Mouse (Mus musculus): ENCODE data around the gene Plekhd1. TPM values are rescaled to one million over a fixed set of nuclear protein-coding genes. Genes with fewer than 3 reads are reported as not detected.

The Plekhd1 gene
- 3.6 and 4.0 TPM in 2 replicates for polyA plus RNA-seq (2015; fragmentation: Nextera tagmentation; extraction: Ambion mirVana)

- WGBS, result 1% methylated on average over 51 of the region's 52 CpGs
Observed at GRCm38 (mm10) chr12:80692269-80692972, at the start of gene Plekhd1. TSS of gene Plekhd1 (plus strand) at chr12:80692591.

DNA sequence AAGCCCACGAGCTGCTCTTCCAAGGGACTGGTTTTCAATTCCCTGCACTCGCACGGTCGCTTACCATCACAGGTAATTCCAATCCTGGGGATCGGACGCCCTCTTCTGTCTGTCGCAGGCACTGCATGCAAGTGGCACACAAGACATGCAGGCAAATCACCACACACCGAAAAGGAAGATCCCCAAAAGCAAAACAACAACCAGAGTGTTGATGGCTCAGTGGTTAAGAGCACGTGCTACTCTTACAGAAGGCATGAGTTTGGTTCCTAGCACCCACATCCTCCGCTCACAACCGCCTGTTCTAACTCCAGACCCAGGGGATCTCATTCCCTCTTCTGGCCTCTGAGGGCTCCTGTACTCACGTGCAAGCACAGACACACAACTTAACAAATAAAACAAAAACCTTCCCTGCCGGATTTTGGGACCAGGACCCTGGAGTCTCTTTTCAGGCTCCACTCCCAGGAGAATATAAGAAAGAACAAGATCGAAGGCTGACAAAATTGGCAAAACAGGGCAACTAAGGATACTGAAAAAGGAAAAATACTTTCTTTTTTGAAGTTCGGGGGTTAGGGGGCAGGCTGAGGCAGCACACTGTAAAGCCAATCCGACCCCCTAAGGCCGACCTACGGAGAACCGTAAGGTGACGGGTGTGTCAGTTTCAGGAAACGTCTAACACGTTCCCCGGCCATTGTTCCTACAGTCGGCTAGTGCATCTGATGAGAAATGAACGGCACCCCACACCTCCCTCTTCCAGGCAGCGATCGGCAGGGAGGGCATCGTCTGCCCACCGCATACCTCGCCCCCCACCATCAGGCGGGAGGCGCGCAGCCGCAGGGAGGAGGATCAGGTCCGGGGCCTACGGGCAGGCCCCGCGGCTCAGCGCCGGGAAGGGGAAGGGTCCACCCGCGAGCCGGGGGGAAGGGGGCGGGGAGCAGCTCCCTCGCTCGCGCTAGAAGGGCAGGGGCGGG lies 49.4 kb upstream of the Plekhd1 start:
- Histone ChIP-seq H3K27me3 (no peaks in the 10 kb centered on the region), H3K4me3 (replicated peaks) (peak overlapping the region; percentile 99), H3K4me2 (replicated peaks) (peak overlapping the region; percentile 97), H3K9ac (replicated peaks) (peak overlapping the region; percentile 97), H3K36me3 (peaks cover 37% of the 10 kb centered on the region), H3K4me1 (replicated peaks) (peaks cover 45% of the 10 kb centered on the region), H3K27ac (peak overlapping the region; percentile 91), H3K9me3 (no peaks in the 10 kb centered on the region)
- peak; percentile 78 for ATAC-seq
- 3% methylated on average over 46 of the region's 48 CpGs for WGBS

More at GRCm38 (mm10) chr12:80692269-80692972, at the start of gene Plekhd1:
- Histone ChIP-seq H3K9me3 (no peaks in the 10 kb centered on the region), H3K4me2 (replicated peaks) (peak within 1 kb of the TSS; percentile 59), H3K36me3 (no peaks in the 10 kb centered on the region), H3K27ac (no peak within 1 kb of the TSS), H3K27me3 (peaks cover 55% of the 10 kb centered on the region), H3K9ac (replicated peaks) (peak within 1 kb of the TSS; percentile 51), H3K4me1 (replicated peaks) (peaks cover 17% of the 10 kb centered on the region), H3K4me3 (replicated peaks) (peak within 1 kb of the TSS; percentile 45)
- ATAC-seq, result peak; percentile 78

- no peaks in the 10 kb centered on the region for H3K27me3 ChIP-seq
- peak; percentile 98 for ATAC-seq
- H3K4me3 ChIP-seq (replicated peaks), result peak within 1 kb of the TSS; percentile 99
- H3K27ac ChIP-seq, result peak within 1 kb of the TSS; percentile 91
- peaks cover 51% of the 10 kb centered on the region for H3K4me1 ChIP-seq (replicated peaks)
- H3K9ac ChIP-seq (replicated peaks), result peak within 1 kb of the TSS; percentile 97
- WGBS, result under 1% methylated on average over 50 of the region's 50 CpGs
- H3K4me2 ChIP-seq (replicated peaks), result peak within 1 kb of the TSS; percentile 97
- H3K9me3 ChIP-seq, result no peaks in the 10 kb centered on the region
- peaks cover 33% of the 10 kb centered on the region for H3K36me3 ChIP-seq
Observed at GRCm38 (mm10) chr12:80643693-80644505, 48.5 kb upstream of the Plekhd1 start, which contains the start of the genes Slc39a9 and Erh. TSS of gene Slc39a9 (plus strand) at chr12:80643883. TSS of gene Erh (minus strand) at chr12:80644341.

DNA sequence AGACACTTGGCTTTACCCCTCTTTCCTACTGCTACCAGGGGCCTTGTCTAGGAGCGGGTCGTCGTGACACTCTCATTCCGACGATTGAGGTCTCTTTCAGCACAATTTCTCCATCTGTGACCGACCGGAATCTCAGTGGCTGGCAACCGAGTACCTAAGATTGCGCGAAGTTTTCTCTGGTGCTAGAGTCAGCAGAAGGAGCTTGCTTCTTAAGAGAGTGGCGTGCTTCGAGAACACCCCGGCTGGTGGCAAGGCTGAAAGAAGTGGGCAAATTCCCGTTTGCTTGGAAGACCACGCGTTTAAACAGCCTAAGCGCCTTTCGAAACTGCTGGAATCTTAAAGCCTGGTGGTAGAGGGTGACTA lies 47.9 kb upstream of the Plekhd1 start:
- no peaks in the 10 kb centered on the region for H3K9me3 ChIP-seq
- no peaks in the 10 kb centered on the region for H3K27me3 ChIP-seq
- H3K4me1 ChIP-seq (replicated peaks), result peaks cover 48% of the 10 kb centered on the region
- H3K27ac ChIP-seq, result no peak overlapping the region
- 12% methylated on average over 18 of the region's 18 CpGs for WGBS
- ATAC-seq, result no peak
- peak overlapping the region; percentile 97 for H3K9ac ChIP-seq (replicated peaks)
- H3K4me2 ChIP-seq (replicated peaks), result peak overlapping the region; percentile 97
- H3K4me3 ChIP-seq (replicated peaks), result peak overlapping the region; percentile 99
- peaks cover 28% of the 10 kb centered on the region for H3K36me3 ChIP-seq

GRCm38 (mm10) chr12:80646377-80646776 lies 46.0 kb upstream of the Plekhd1 start:
- Histone ChIP-seq H3K4me2 (replicated peaks) (peak overlapping the region; percentile 97), H3K4me3 (replicated peaks) (peak overlapping the region; percentile 99), H3K4me1 (replicated peaks) (peaks cover 48% of the 10 kb centered on the region), H3K27ac (no peak overlapping the region), H3K27me3 (no peaks in the 10 kb centered on the region), H3K9me3 (no peaks in the 10 kb centered on the region), H3K36me3 (peaks cover 9% of the 10 kb centered on the region; the same call in 1 of the 2 replicates), H3K9ac (replicated peaks) (peak overlapping the region; percentile 37; the same call in 1 of the 2 replicates)
- 93% methylated on average over 3 of the region's 3 CpGs for WGBS
- ATAC-seq, result no peak

GRCm38 (mm10) chr12:80653951-80654658 lies 38.3 kb upstream of the Plekhd1 start:
- H3K27me3 ChIP-seq, result no peaks in the 10 kb centered on the region
- WGBS, result 91% methylated on average over 7 of the region's 7 CpGs
- no peak overlapping the region for H3K4me3 ChIP-seq (replicated peaks)
- H3K36me3 ChIP-seq, result no peaks in the 10 kb centered on the region
- no peak overlapping the region for H3K4me2 ChIP-seq (replicated peaks)
- H3K9ac ChIP-seq (replicated peaks), result no peak overlapping the region
- H3K4me1 ChIP-seq (replicated peaks), result no peaks in the 10 kb centered on the region
- no peaks in the 10 kb centered on the region for H3K9me3 ChIP-seq
- ATAC-seq, result no peak
- no peak overlapping the region for H3K27ac ChIP-seq

DNA sequence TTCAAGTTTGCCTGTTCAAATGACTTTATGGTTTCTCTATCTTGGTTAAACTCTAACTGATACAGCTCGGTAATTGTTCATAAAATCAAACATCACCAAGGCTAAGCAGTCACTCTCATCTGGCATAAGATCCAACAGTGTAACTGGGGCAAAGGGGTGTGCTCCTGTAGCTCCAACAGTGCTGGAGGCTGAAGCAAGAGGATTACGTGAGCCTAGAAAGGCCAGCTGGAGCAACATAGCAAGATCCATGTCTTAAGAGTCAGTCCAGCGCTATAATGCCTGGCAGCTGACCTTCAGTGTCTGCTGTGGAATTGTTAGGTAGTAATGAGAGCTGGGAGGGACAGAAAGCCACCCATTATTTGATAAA lies 37.7 kb upstream of the Plekhd1 start:
- H3K9me3 ChIP-seq, result no peaks in the 10 kb centered on the region
- no peak overlapping the region for H3K9ac ChIP-seq (replicated peaks)
- no peak for ATAC-seq
- H3K4me1 ChIP-seq (replicated peaks), result no peaks in the 10 kb centered on the region
- WGBS, result 89% methylated on average over 3 of the region's 3 CpGs
- no peak overlapping the region for H3K4me2 ChIP-seq (replicated peaks)
- H3K4me3 ChIP-seq (replicated peaks), result no peak overlapping the region
- no peaks in the 10 kb centered on the region for H3K27me3 ChIP-seq
- H3K36me3 ChIP-seq, result no peaks in the 10 kb centered on the region
- no peak overlapping the region for H3K27ac ChIP-seq

- H3K4me2 ChIP-seq (replicated peaks), result no peak overlapping the region
- no peak overlapping the region for H3K9ac ChIP-seq (replicated peaks)
- no peak overlapping the region for H3K4me3 ChIP-seq (replicated peaks)
- no peak for ATAC-seq
- 84% methylated on average over 6 of the region's 6 CpGs for WGBS
- no peaks in the 10 kb centered on the region for H3K9me3 ChIP-seq
- no peaks in the 10 kb centered on the region for H3K4me1 ChIP-seq (replicated peaks)
- H3K27me3 ChIP-seq, result no peaks in the 10 kb centered on the region
- peaks cover 12% of the 10 kb centered on the region for H3K36me3 ChIP-seq
- H3K27ac ChIP-seq, result no peak overlapping the region
Observed at GRCm38 (mm10) chr12:80658661-80659060, 33.7 kb upstream of the Plekhd1 start.

DNA sequence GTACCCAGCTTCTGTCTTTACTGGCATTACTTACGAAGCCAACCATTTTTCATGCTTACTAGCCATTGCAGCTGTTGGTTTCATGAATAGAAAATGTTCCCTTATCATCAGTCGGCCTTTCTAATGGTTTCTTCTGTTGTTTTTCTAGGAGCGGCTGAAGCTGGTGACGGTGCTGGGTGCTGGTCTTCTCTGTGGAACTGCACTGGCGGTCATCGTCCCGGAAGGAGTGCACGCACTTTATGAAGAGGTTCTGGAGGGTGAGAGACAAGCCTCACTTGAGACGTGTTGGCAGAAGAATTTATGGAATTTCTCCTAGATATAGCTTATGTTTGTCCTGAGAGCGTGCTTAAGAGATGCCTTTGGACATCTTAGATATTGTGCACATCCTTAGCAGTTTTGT lies 30.1 kb upstream of the Plekhd1 start:
- Histone ChIP-seq H3K27ac (no peak overlapping the region), H3K4me1 (replicated peaks) (no peaks in the 10 kb centered on the region), H3K27me3 (no peaks in the 10 kb centered on the region), H3K9ac (replicated peaks) (no peak overlapping the region), H3K36me3 (peaks cover 27% of the 10 kb centered on the region), H3K4me3 (replicated peaks) (no peak overlapping the region), H3K9me3 (no peaks in the 10 kb centered on the region), H3K4me2 (replicated peaks) (no peak overlapping the region)
- WGBS, result 95% methylated on average over 10 of the region's 10 CpGs
- ATAC-seq, result no peak

DNA sequence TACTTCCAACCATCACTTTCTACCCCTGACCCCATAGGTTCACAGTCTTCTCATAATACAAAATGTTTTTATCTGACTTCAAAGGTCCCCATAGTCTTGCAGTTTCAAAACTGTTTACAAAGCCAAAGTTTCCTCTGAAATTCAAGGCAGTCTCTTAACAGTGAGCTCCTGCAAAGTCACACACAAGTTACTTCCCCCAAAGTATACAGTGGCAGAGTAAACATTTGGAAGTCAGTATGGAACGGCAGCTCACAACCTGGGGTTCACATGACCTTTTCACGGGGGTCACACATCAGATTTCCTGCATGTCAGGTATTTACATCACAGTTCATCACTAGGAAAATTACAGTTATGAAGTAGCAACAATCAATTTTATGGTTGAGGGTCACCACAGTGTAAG lies 28.5 kb upstream of the Plekhd1 start:
- no peaks in the 10 kb centered on the region for H3K4me1 ChIP-seq (replicated peaks)
- H3K4me2 ChIP-seq (replicated peaks), result no peak overlapping the region
- no peak overlapping the region for H3K27ac ChIP-seq
- H3K36me3 ChIP-seq, result peaks cover 32% of the 10 kb centered on the region
- H3K27me3 ChIP-seq, result no peaks in the 10 kb centered on the region
- ATAC-seq, result no peak
- no peaks in the 10 kb centered on the region for H3K9me3 ChIP-seq
- 86% methylated on average over 2 of the region's 2 CpGs for WGBS
- no peak overlapping the region for H3K4me3 ChIP-seq (replicated peaks)
- H3K9ac ChIP-seq (replicated peaks), result no peak overlapping the region

DNA sequence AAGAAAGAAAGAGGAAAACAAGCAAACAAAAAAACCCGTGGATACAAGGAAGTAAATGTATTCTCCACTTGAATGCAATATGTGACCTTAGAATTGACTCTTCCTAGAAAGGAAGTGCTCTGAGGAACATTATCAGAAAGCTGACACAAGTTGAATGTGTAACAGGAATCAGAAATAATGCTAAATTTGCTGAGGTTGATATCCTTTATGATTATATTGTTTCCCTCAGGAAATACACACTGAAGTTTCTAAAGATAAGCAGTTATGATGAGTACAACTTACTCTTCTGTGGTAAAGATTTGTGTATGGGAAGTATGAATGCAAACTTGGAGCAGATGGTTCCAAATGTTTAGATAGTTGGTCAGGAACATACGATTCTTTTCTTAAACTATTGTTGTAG lies 24.0 kb upstream of the Plekhd1 start:
- ATAC-seq, result no peak
- H3K27ac ChIP-seq, result no peak overlapping the region
- no peaks in the 10 kb centered on the region for H3K9me3 ChIP-seq
- H3K4me3 ChIP-seq (replicated peaks), result no peak overlapping the region
- no peaks in the 10 kb centered on the region for H3K27me3 ChIP-seq
- H3K36me3 ChIP-seq, result peaks cover 26% of the 10 kb centered on the region
- no peak overlapping the region for H3K9ac ChIP-seq (replicated peaks)
- no peak overlapping the region for H3K4me2 ChIP-seq (replicated peaks)
- H3K4me1 ChIP-seq (replicated peaks), result no peaks in the 10 kb centered on the region
- WGBS, result 88% methylated on average over 2 of the region's 2 CpGs

All from midbrain, embryonic 13.5 days (tissue).